16 mouse cellular contexts compared by ENCODE assay signal in the genomic region with DNA sequence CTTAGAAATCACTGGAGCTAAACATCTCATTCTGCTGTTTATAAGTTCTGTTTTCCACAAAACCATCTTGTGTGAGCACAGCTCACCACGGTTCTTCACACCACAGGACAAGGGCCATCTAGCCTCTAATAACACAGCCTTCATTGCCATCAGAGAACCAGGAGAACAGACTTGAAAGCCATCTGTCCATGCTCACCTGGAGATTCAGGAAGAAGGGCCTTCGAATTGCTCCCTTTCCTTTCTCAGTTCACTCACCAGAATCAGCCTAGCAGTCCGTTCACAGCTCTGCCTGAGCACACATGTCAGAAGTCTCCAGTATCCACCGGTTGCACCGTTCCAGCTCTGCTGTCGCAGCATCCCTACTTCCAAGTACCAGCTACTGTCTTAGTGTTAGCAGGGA. TPM values are rescaled to one million over a fixed set of nuclear protein-coding genes. Genes with fewer than 3 reads are reported as not detected.
"Had no signal": no experiment of that assay in that cellular context is flagged by ENCODE, and none has a peak within 500 bp of the region (broad histone marks: within the 10 kb centered on the region; RNA-seq: fewer than 3 reads in every experiment).

No protein-coding gene starts in this region.

- ATAC-seq: liver, postnatal 0 days; lung, postnatal 0 days; midbrain, embryonic 13.5 days; midbrain, embryonic 16.5 days had no signal

- DNase-seq: kidney, postnatal 14 days; kidney, postnatal 4 days; left cerebral cortex, postnatal 4 days; liver, postnatal 0 days; lung, embryonic 14.5 days; retina, postnatal 1 day; right cerebral cortex, postnatal 25 days; spleen, adult 18-20 months; thymus, postnatal 14 days; thymus, postnatal 4 days had no signal

RNA-seq across cellular contexts. Expression of gene Syt9, which starts 44.4 kb away (rescaled TPM):
- total RNA-seq: megakaryocyte, adult 5-6 weeks; monocyte, adult 5-6 weeks; neutrophil, adult 5-6 weeks had no signal
